Mouse (Mus musculus) small intestine, adult 2 months (tissue): ENCODE data around the gene Tbl1xr1.

Experiments
- CTCF ChIP-seq: fragments of 200-500 bp; IDR thresholded peaks from 2 replicates; pipeline ENCODE4 v1.5.1; 2012; ENCODE audit warnings: low read depth, mild to moderate bottlenecking, control low read depth, inconsistent platforms, low read length, moderate library complexity, mixed read lengths; ENCODE audit not compliant: insufficient replicate concordance, insufficient read length; ENCODE audit errors: extremely low read depth
- POLR2A ChIP-seq: fragments of 200-500 bp; IDR thresholded peaks from 2 replicates; pipeline ENCODE4 v1.6.1; 2012; ENCODE audit warnings: low read depth, mild to moderate bottlenecking, control low read depth, inconsistent platforms, low read length, moderate library complexity

- TF ChIP-seq CTCF = no peak
- no peak for TF ChIP-seq POLR2A
Measured at GRCm38 (mm10) chr3:22198802-22199201, 122.3 kb downstream of the Tbl1xr1 start.
